Mouse (Mus musculus): Measurements from ENCODE around the gene Adcy10. TPM values are rescaled to one million over a fixed set of nuclear protein-coding genes. Genes with fewer than 3 reads are reported as not detected.

Gene Adcy10
- polyA plus RNA-seq, 1 experiment from 2014 or later, result not detected

DNA sequence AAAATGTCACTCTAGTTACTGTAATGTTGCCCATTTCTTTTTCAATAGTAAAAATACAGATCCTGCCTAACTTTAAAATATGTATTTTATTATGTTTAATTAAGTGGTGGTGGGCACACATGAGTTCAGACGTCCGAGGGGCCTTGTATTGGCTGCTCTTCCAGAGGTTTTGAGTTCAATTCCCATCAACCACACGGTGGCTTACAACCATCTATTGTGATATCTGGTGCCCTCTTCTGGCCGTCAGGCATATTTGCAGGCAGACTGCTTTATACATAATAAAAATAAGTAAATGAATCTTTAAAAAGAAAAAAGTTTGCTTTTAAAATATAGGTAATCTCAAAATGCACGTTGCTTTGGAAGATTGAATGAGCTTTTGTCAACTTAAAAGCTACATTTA is 94.3 kb downstream of the Adcy10 start:
- no peak for TF ChIP-seq EP300 (optimal IDR thresholded peaks at IDR 0.05)
- TF ChIP-seq CTCF (IDR thresholded peaks at IDR 0.05; ENCODE audit: low read depth), result peak; percentile 64
- no peaks in the 10 kb centered on the region for H3K4me1 ChIP-seq (replicated peaks; ENCODE audit: control insufficient read depth, insufficient read depth)
- DNase-seq (ENCODE audit: low spot score), result no peak
- no peaks in the 10 kb centered on the region for H3K27me3 ChIP-seq (ENCODE audit: control insufficient read depth, insufficient read depth, low read length)
- ATAC-seq (ENCODE audit: low FRiP score, low TSS enrichment), result no peak
- H3K36me3 ChIP-seq (ENCODE audit: control insufficient read depth, insufficient read depth, low read length), result no peaks in the 10 kb centered on the region
- H3K4me3 ChIP-seq (ENCODE audit: low read depth, low read length), result no peak overlapping the region
- H3K27ac ChIP-seq (replicated peaks), result no peak overlapping the region
- WGBS, result 53% methylated on average over 5 of the region's 5 CpGs
- H3K9ac ChIP-seq (ENCODE audit: low read length), result no peak overlapping the region
- H3K9me3 ChIP-seq (ENCODE audit: control insufficient read depth, low read length), result no peaks in the 10 kb centered on the region
- no peak overlapping the region for H3K4me2 ChIP-seq (replicated peaks; ENCODE audit: low read depth)

DNA sequence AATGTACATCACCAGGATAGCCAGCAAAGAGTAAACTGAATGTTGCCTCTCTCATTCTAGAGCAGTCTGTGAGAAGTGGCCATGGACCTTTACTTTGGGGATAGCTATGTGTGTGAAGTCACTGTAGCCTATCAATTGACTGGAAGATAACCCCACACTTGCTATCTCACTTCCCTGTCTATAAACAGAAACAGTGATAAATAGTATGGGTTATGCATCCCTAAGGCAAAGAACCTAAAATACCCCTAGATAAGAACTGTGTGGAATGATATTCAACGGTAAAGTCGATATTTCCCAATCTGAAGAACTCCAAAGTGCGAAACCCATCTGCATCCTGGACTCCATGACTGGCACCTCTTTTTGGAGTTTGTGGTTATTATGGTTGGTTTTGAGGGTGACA is 96.3 kb downstream of the Adcy10 start:
- ATAC-seq (ENCODE audit: low FRiP score, low TSS enrichment) (no peak), DNase-seq (ENCODE audit: low spot score) (no peak)
- Histone ChIP-seq H3K4me1 (replicated peaks; ENCODE audit: control insufficient read depth, insufficient read depth) (no peaks in the 10 kb centered on the region; the same call in 1 of the 2 replicates), H3K27ac (replicated peaks) (no peak overlapping the region), H3K36me3 (ENCODE audit: control insufficient read depth, insufficient read depth, low read length) (no peaks in the 10 kb centered on the region), H3K9ac (ENCODE audit: low read length) (no peak overlapping the region), H3K9me3 (ENCODE audit: control insufficient read depth, low read length) (no peaks in the 10 kb centered on the region), H3K4me2 (replicated peaks; ENCODE audit: low read depth) (no peak overlapping the region), H3K4me3 (ENCODE audit: low read depth, low read length) (no peak overlapping the region), H3K27me3 (ENCODE audit: control insufficient read depth, insufficient read depth, low read length) (no peaks in the 10 kb centered on the region)
- TF ChIP-seq CTCF (IDR thresholded peaks at IDR 0.05; ENCODE audit: low read depth) (no peak), EP300 (optimal IDR thresholded peaks at IDR 0.05) (no peak)
- 91% methylated on average over 3 of the region's 3 CpGs for WGBS

DNA sequence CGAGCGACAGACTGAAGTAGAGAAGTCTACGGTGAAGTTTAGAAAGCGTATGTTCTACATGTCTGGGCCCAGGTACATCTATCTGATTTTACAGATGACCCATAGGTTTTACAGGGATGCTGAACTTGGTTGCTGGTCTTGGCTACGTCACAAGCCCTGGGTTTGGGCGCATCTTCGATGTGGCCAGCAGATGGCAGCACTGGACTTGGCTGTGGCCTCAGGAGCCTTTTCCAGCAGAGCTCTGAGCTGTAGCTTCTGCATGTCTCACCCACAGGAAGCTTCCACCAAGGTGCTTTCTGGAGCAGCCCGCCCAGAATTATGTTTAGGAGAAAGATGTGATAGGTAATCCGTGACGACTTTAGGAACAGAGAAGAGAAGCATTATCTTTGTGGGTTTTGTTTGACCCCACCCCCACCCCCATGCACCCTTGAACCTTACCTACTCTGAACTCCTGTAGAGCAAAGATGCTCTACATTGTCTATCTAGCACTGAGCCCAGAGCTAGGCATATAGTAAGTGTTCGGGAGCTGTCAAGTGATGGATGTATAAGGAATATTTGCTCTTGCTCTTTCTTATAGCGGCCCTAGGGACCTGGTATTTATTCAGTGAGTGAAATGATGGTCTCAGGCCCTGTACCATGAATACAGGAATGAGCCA is 98.7 kb downstream of the Adcy10 start:
- WGBS, result 28% methylated on average over 12 of the region's 12 CpGs
- peak; percentile 80 for ATAC-seq (ENCODE audit: low FRiP score, low TSS enrichment)

DNA sequence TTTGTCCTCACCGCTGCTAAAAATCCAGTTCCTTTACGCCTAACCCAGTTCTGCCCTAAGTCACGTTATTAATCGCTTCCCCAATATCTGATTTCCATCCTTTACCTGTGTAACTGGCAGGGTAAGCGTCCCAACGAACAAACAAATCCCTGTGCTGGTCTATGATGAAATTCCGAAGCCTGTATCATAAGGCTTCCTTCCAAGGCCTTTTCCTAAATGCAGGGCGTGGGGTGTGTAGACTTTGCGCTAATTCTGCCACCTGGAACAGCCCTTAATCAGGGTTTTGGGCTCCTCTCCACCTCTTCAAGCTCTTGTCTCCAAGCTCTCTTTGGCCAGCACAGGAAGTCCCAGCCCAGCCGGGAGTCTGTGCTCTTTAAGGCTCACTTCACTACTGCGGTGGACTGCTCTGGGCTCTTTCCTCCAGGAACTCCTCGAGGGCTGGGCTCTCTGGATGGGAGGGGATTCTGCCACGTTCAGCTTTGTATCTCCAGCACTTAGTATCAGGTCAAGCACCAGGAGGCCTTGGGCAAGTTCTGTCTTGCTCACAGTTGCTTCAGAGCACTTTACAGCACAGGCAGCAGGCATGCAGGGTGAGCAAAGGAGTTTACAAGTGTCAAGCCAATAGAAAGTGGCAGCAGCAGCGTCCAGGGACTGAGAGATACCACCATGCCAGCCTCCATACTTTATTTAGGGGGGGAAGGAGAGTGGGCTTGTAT is 100.6 kb downstream of the Adcy10 start:
- no peaks in the 10 kb centered on the region; the same call in 1 of the 2 replicates for H3K4me1 ChIP-seq (replicated peaks; ENCODE audit: control insufficient read depth, insufficient read depth)
- no peak overlapping the region; the same call in 1 of the 2 replicates for H3K4me2 ChIP-seq (replicated peaks; ENCODE audit: low read depth)
- no peaks in the 10 kb centered on the region for H3K9me3 ChIP-seq (ENCODE audit: control insufficient read depth, low read length)
- H3K27me3 ChIP-seq (ENCODE audit: control insufficient read depth, insufficient read depth, low read length), result no peaks in the 10 kb centered on the region
- WGBS, result 48% methylated on average over 14 of the region's 14 CpGs
- DNase-seq (ENCODE audit: low spot score) (no peak), ATAC-seq (ENCODE audit: low FRiP score, low TSS enrichment) (no peak)
- H3K9ac ChIP-seq (ENCODE audit: low read length), result no peak overlapping the region
- no peak overlapping the region for H3K4me3 ChIP-seq (ENCODE audit: low read depth, low read length)
- TF ChIP-seq CTCF (IDR thresholded peaks at IDR 0.05; ENCODE audit: low read depth) (no peak), EP300 (optimal IDR thresholded peaks at IDR 0.05) (no peak)
- no peaks in the 10 kb centered on the region for H3K36me3 ChIP-seq (ENCODE audit: control insufficient read depth, insufficient read depth, low read length)
- H3K27ac ChIP-seq (replicated peaks), result peak overlapping the region; percentile 65

More for the DNA sequence above, 98.7 kb downstream of the Adcy10 start:
- peak; percentile 88 for DNase-seq (ENCODE audit: low spot score)
- H3K4me3 ChIP-seq (ENCODE audit: low read depth, low read length), result no peak overlapping the region
- H3K9ac ChIP-seq (ENCODE audit: low read length), result no peak overlapping the region
- no peaks in the 10 kb centered on the region; the same call in 1 of the 2 replicates for H3K4me1 ChIP-seq (replicated peaks; ENCODE audit: control insufficient read depth, insufficient read depth)
- no peak overlapping the region for H3K27ac ChIP-seq (replicated peaks)
- no peak overlapping the region for H3K4me2 ChIP-seq (replicated peaks; ENCODE audit: low read depth)
- TF ChIP-seq CTCF (IDR thresholded peaks at IDR 0.05; ENCODE audit: low read depth) (peak; percentile 97), EP300 (optimal IDR thresholded peaks at IDR 0.05) (no peak)
- no peaks in the 10 kb centered on the region for H3K9me3 ChIP-seq (ENCODE audit: control insufficient read depth, low read length)
- no peaks in the 10 kb centered on the region for H3K36me3 ChIP-seq (ENCODE audit: control insufficient read depth, insufficient read depth, low read length)
- H3K27me3 ChIP-seq (ENCODE audit: control insufficient read depth, insufficient read depth, low read length), result no peaks in the 10 kb centered on the region

DNA sequence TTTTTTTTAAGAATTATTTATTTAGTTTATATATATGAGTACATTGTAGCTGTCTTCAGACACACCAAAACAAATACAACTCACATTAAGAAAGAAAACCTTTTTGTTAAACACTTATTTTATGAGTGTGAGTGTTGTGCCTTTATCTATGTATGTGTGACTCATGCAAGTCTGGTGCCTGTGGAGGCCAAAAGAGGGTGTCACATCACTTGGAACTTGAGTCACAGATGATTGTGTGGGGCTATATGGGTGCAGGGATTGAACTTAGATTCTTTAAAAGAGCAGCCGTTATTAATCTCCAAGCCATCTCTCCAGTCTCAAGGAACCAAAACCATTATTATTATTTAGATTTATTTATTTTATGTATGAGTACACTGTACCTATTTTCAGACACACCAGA is 101.4 kb downstream of the Adcy10 start:
- peaks cover 3% of the 10 kb centered on the region; the same call in 1 of the 2 replicates for H3K36me3 ChIP-seq (ENCODE audit: control insufficient read depth, insufficient read depth, low read length)
- WGBS, result 48% methylated on average over 1 of the region's 1 CpGs
- H3K4me2 ChIP-seq (replicated peaks; ENCODE audit: low read depth), result no peak overlapping the region
- H3K4me1 ChIP-seq (replicated peaks; ENCODE audit: control insufficient read depth, insufficient read depth), result no peaks in the 10 kb centered on the region; the same call in 1 of the 2 replicates
- ATAC-seq (ENCODE audit: low FRiP score, low TSS enrichment) (no peak), DNase-seq (ENCODE audit: low spot score) (no peak)
- no peak overlapping the region for H3K4me3 ChIP-seq (ENCODE audit: low read depth, low read length)
- H3K9ac ChIP-seq (ENCODE audit: low read length), result no peak overlapping the region
- TF ChIP-seq CTCF (IDR thresholded peaks at IDR 0.05; ENCODE audit: low read depth) (no peak), EP300 (optimal IDR thresholded peaks at IDR 0.05) (no peak)
- no peaks in the 10 kb centered on the region for H3K9me3 ChIP-seq (ENCODE audit: control insufficient read depth, low read length)
- H3K27me3 ChIP-seq (ENCODE audit: control insufficient read depth, insufficient read depth, low read length), result no peaks in the 10 kb centered on the region
- no peak overlapping the region; the same call in 1 of the 2 replicates for H3K27ac ChIP-seq (replicated peaks)

DNA sequence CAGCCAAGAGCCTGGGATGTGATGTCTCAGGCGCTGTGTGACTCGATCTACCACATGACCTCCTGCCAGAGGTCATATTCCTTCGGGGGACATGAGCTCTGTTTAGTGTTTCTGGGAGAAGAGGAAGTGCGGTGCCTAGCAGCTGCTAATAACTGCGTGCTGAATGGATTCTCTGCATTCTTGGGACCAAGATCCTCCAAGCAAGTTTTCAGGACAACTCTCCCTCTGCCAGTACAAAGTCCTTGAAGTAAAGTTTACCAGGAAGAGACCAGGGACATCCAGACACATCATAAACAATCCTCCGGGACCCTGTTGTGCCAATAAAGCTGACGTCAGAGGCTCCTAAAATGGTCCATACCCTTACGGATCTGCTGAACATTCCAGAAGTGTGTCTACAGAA is 102.9 kb downstream of the Adcy10 start:
- H3K4me2 ChIP-seq (replicated peaks; ENCODE audit: low read depth), result no peak overlapping the region
- WGBS, result 32% methylated on average over 8 of the region's 8 CpGs
- no peaks in the 10 kb centered on the region for H3K9me3 ChIP-seq (ENCODE audit: control insufficient read depth, low read length)
- no peak for TF ChIP-seq EP300 (optimal IDR thresholded peaks at IDR 0.05)
- TF ChIP-seq CTCF (IDR thresholded peaks at IDR 0.05; ENCODE audit: low read depth), result no peak
- no peak for ATAC-seq (ENCODE audit: low FRiP score, low TSS enrichment)
- 0 out of 2 replicates have a peak overlapping the region, but pooled peaks have one; percentile 45 for H3K27ac ChIP-seq (replicated peaks)
- H3K27me3 ChIP-seq (ENCODE audit: control insufficient read depth, insufficient read depth, low read length), result no peaks in the 10 kb centered on the region
- peaks cover 3% of the 10 kb centered on the region; the same call in 1 of the 2 replicates for H3K36me3 ChIP-seq (ENCODE audit: control insufficient read depth, insufficient read depth, low read length)
- no peak overlapping the region for H3K9ac ChIP-seq (ENCODE audit: low read length)
- no peak overlapping the region for H3K4me3 ChIP-seq (ENCODE audit: low read depth, low read length)
- H3K4me1 ChIP-seq (replicated peaks; ENCODE audit: control insufficient read depth, insufficient read depth), result no peaks in the 10 kb centered on the region; the same call in 1 of the 2 replicates
- no peak for DNase-seq (ENCODE audit: low spot score)

Measured in stomach, postnatal 0 days (tissue).